Mouse (Mus musculus) cerebellum, adult 2 months (tissue): Measurements from ENCODE around the gene Itga1. TPM values are rescaled to one million over a fixed set of nuclear protein-coding genes. Genes with fewer than 3 reads are reported as not detected.

ENCODE experiments used
- DNase-seq, 2 experiments: peaks; one replicate each; pipeline ENCODE4 v3.0.0; 2021
- H3K27ac ChIP-seq: fragments of 200-500 bp; 2 replicates; pipeline ENCODE4 v1.5.1; 2012; ENCODE audit warnings: low read length, control low read depth, inconsistent platforms; ENCODE audit not compliant: insufficient read depth
- H3K27me3 ChIP-seq: fragments of 200-500 bp; 2 replicates; pipeline ENCODE4 v1.6.1; 2012; ENCODE audit warnings: inconsistent platforms, mild to moderate bottlenecking, low read length, moderate library complexity; ENCODE audit not compliant: control insufficient read depth, insufficient read depth
- H3K4me1 ChIP-seq: fragments of 200-500 bp; 2 replicates; pipeline ENCODE4 v1.6.1; 2011; ENCODE audit warnings: low read length; ENCODE audit not compliant: control insufficient read depth, insufficient read depth
- H3K4me3 ChIP-seq: fragments of 200-500 bp; replicated peaks from 2 replicates; pipeline ENCODE3; 2011; ENCODE audit warnings: mild to moderate bottlenecking, low read depth, low read length, control low read depth; ENCODE audit not compliant: insufficient read depth
- CTCF ChIP-seq: fragments of 200-500 bp; IDR thresholded peaks from 2 replicates; pipeline ENCODE4 v1.5.1; 2011; ENCODE audit warnings: low read depth, mild to moderate bottlenecking, control low read depth, low read length, moderate library complexity, borderline replicate concordance; ENCODE audit not compliant: insufficient read depth
- POLR2A ChIP-seq: fragments of 200-500 bp; IDR thresholded peaks from 2 replicates; pipeline ENCODE4 v1.6.1; 2011; ENCODE audit warnings: low read length, control low read depth, borderline replicate concordance; ENCODE audit not compliant: insufficient read depth
- WGBS: fragments of 180-500 bp; shearing (Covaris S2); methylation state at CpG from one replicate; pipeline ENCODE4 v1.1.7; 2018; 5-methylcytosine and 5-hydroxymethylcytosine counted together
- polyA plus RNA-seq: library from polyadenylated mRNA; depleted of rRNA; stranded (reverse); fragments of >200 nt; gene quantifications from 2 replicates; pipeline ENCODE4 v1.2.3, GENCODE M21; 2012

The Itga1 gene
- polyA plus RNA-seq, 1 experiment = 2.6 TPM

DNA sequence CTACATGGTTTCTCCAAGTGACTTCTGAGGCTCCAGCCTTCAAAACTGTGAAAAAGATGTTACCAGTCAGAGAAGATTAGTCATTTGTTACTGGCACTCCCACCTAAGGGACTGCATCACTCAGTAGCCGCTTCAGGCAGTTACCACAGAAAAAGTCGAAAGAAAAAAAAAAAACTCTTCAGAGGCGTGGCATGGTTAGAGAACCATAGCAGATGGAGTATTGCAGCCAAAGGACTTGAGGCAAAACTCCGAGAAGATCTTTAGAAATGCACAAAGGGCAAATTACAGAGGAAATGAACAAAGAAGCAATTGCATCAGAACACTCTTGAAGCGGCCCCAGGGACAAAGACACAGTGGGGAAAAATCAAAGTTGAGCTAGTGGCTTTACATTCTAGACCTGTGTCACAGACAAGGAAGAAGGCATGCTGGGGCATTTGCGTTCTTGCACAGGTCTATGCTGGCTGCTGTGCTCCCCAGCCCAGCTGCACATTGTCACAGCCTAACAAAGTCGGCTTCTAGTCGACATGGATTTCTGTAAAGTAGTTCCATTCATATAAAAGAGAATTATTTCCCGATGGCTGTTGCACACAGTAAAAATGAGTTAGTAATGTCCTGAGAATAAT is 95.4 kb downstream of the Itga1 start:
- Histone ChIP-seq H3K4me3 (no peak overlapping the region), H3K27ac (no peak overlapping the region), H3K27me3 (no peaks in the 10 kb centered on the region; the same call in 1 of the 2 replicates), H3K4me1 (no peaks in the 10 kb centered on the region)
- WGBS = 28% methylated on average over 9 of the region's 9 CpGs
- no peak for DNase-seq
- TF ChIP-seq CTCF = no peak

DNA sequence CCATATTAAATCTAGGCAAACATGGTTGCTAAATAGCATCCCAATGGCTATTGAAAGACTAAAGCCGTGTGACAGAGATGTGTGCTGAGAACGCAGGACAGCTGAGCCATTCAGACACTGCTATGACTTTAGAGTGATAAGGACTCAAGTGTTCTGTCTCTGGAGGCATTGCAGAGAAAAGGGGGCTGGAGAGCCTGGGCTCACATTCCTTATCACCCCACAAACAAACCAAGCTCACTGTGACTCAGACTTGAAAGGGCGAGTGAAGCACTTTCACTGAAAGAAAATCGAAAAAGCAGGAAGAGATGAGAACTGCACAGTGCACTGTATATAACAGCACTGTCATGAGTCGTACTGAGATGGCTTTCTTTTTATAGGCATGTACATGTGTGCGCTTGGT is 96.4 kb downstream of the Itga1 start:
- TF ChIP-seq POLR2A (no peak), CTCF (no peak)
- H3K4me3 ChIP-seq = no peak overlapping the region
- WGBS = 82% methylated on average over 6 of the region's 6 CpGs
- H3K4me1 ChIP-seq = no peaks in the 10 kb centered on the region
- DNase-seq = no peak
- H3K27ac ChIP-seq = no peak overlapping the region
- H3K27me3 ChIP-seq = no peaks in the 10 kb centered on the region; the same call in 1 of the 2 replicates

- WGBS = 44% methylated on average over 7 of the region's 7 CpGs
- H3K27me3 ChIP-seq = no peaks in the 10 kb centered on the region; the same call in 1 of the 2 replicates
- H3K27ac ChIP-seq = no peak overlapping the region
- no peak overlapping the region for H3K4me3 ChIP-seq
- no peaks in the 10 kb centered on the region for H3K4me1 ChIP-seq
- DNase-seq = no peak
- TF ChIP-seq CTCF (no peak), POLR2A (no peak)
These were observed 98.2 kb downstream of the Itga1 start for GRCm38 (mm10) chr13:115003444-115004053.

DNA sequence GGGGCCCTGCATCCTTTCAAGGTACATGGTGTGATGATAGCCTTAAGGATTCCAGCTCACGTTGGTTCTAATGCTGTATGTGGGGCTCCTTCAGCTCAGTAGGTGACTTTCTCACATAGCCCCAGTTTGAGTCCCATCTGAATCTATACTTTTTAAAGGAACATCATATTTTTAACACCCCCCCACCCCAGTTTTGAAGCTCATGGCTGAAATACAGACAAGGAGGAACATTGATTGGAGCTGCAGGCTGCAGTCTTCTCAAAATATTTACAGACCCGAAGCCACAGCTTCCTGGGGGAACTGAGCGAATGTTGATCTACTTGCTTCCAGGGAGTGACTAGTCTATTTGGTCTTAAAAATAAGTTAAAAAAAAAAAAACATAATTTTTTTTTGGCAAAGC is 98.9 kb downstream of the Itga1 start:
- Histone ChIP-seq H3K4me3 (no peak overlapping the region), H3K4me1 (no peaks in the 10 kb centered on the region), H3K27me3 (no peaks in the 10 kb centered on the region; the same call in 1 of the 2 replicates), H3K27ac (no peak overlapping the region)
- DNase-seq = no peak
- WGBS = 87% methylated on average over 3 of the region's 3 CpGs
- TF ChIP-seq CTCF (no peak), POLR2A (no peak)

DNA sequence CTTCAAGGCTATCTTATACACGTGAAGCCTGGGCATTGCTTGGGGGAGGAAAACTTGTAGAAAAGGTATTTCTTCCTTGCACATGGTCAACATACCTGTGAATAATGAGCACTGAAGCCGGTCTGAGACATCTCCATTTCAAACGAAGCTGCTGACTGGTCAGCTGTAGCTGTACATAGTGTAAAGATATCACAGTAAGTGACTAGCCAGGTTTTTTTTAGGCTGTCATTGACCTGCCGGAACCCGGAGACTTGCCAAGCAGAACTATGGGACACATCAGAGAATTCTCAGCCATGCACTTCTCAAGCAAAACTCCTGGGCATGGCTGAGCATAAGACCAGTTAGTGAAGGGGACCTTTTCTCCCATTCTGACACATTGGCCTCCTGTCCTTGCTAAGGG is 99.6 kb downstream of the Itga1 start:
- TF ChIP-seq CTCF (no peak), POLR2A (no peak)
- WGBS = 82% methylated on average over 5 of the region's 5 CpGs
- Histone ChIP-seq H3K27me3 (no peaks in the 10 kb centered on the region; the same call in 1 of the 2 replicates), H3K4me3 (no peak overlapping the region), H3K4me1 (no peaks in the 10 kb centered on the region), H3K27ac (no peak overlapping the region)
- no peak for DNase-seq

- Histone ChIP-seq H3K27ac (no peak overlapping the region), H3K27me3 (no peaks in the 10 kb centered on the region), H3K4me1 (no peaks in the 10 kb centered on the region), H3K4me3 (no peak overlapping the region)
- DNase-seq = no peak
- WGBS = 93% methylated on average over 4 of the region's 4 CpGs
- TF ChIP-seq POLR2A (no peak), CTCF (no peak)
These were observed 102.2 kb downstream of the Itga1 start for GRCm38 (mm10) chr13:114999582-114999981.

DNA sequence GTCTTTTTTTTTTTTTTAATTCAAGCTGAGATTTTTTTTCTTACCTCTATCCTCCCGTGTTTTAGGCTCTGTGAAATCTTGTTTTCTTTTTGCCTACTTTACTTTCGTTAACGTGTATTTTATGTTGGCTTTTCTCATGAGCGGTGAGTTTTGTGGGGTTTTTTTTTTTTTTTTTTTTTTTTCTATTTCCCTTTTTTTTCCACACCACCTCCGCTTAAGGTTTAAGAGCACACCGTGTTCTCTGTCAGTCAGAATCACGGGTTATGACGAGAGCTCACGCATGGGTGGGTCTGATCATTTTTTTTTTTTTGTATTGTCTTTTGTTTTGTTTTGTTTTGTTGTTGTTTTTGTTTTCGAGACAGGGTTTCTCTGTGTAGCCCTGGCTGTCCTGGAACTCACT is 103.7 kb downstream of the Itga1 start:
- 85% methylated on average over 10 of the region's 10 CpGs for whole genome bisulfite sequencing

DNA sequence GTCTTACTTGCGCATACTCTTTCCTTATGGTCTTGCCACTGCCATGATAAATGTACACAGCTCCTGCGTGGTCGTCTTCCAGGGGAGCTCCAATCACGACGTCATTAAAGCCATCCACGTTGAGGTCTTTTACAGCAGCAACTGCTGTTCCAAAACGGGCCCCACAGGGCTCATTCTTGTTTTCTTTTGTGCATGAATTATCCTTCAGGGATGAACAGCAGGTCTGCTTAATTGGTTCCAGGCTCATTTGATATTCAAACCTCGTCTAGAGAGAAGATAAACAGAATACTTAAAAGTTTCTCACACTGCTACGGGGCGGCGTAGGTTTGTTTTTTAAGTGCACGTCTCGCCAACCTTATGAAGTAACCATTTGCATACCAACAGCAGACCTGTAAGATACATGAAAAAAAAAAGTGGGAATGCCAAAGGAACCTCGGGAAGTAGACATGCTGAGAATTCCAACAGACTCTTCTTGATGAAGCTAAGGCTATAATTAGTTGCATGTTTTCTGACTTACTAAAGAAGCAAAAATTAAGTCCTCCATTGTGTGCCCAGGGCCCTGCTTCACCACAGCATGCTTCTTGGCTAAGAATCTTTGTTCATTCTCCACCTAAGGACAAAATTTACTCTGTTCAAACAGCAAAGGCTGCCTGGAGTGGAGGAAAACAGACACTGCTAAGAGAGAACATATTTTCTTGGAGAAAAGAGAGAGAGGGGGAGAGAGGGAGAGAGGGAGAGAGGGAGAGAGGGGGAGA is 109.3 kb downstream of the Itga1 start:
- TF ChIP-seq POLR2A (no peak), CTCF (no peak)
- H3K27me3 ChIP-seq = no peaks in the 10 kb centered on the region
- no peak overlapping the region for H3K27ac ChIP-seq
- H3K4me3 ChIP-seq = no peak overlapping the region
- 19% methylated on average over 14 of the region's 14 CpGs for WGBS
- no peaks in the 10 kb centered on the region for H3K4me1 ChIP-seq
- no peak for DNase-seq

More for the DNA sequence above, 103.7 kb downstream of the Itga1 start:
- Histone ChIP-seq H3K4me3 (no peak overlapping the region), H3K27me3 (no peaks in the 10 kb centered on the region), H3K27ac (no peak overlapping the region), H3K4me1 (no peaks in the 10 kb centered on the region)
- DNase-seq = no peak
- TF ChIP-seq POLR2A (no peak), CTCF (no peak)
